Mouse (Mus musculus) megakaryocyte, embryonic 14.5 days (primary cell): ENCODE data around the gene Pop4. TPM values are rescaled to one million over a fixed set of nuclear protein-coding genes. Genes with fewer than 3 reads are reported as not detected.
A peak's percentile ranks its signal among the peaks of the same experiment; 100 is the strongest.
"Not testable (repeated sequence)": the region's sequence is repeated elsewhere in the genome, so short reads cannot be mapped to it uniquely, and the experiment has no call there.

Experiments used
- H3K27me3 ChIP-seq: replicated peaks from 2 replicates; pipeline ENCODE3; 2012; ENCODE audit warnings: inconsistent platforms
- H3K36me3 ChIP-seq: replicated peaks from 2 replicates; pipeline ENCODE3; 2012; ENCODE audit warnings: low read length, inconsistent platforms, mixed read lengths
- H3K4me1 ChIP-seq: 2 replicates; pipeline ENCODE4 v1.6.1; 2012; ENCODE audit warnings: inconsistent platforms
- H3K4me3 ChIP-seq: replicated peaks from 2 replicates; pipeline ENCODE3; 2012; ENCODE audit warnings: moderate library complexity, mild to moderate bottlenecking, inconsistent platforms
- H3K9me3 ChIP-seq: 2 replicates; pipeline ENCODE4 v1.6.1; 2012; ENCODE audit warnings: inconsistent platforms
- FLI1 ChIP-seq: IDR thresholded peaks from 2 replicates; pipeline ENCODE4 v1.6.1; 2012; ENCODE audit warnings: low read length, inconsistent platforms, mixed read lengths
- GATA1 ChIP-seq: IDR thresholded peaks from 3 replicates; pipeline ENCODE4 v1.6.1; 2012; ENCODE audit warnings: mixed read lengths, low read length, inconsistent platforms, borderline replicate concordance
- polyA plus RNA-seq: library from polyadenylated mRNA; stranded (reverse); fragments of >175 nt; gene quantifications from 2 replicates; pipeline ENCODE4 v1.2.3, GENCODE M21; 2012; ENCODE audit warnings: low replicate concordance; ENCODE audit not compliant: insufficient read depth

Pop4 gene
- 2.6 and 5.5 TPM in 2 replicates for polyA plus RNA-seq

- Histone ChIP-seq H3K36me3 (peaks cover 31% of the 10 kb centered on the region), H3K4me3 (peak within 1 kb of the TSS; percentile 95), H3K27me3 (no peaks in the 10 kb centered on the region), H3K9me3 (no peaks in the 10 kb centered on the region), H3K4me1 (peaks cover 34% of the 10 kb centered on the region)
- TF ChIP-seq GATA1 (no peak), FLI1 (no peak)
Observed at GRCm38 (mm10) chr7:38270703-38271510, at the start of gene Pop4. Gene Pop4 (minus strand): TSS chr7:38271423.

GRCm38 (mm10) chr7:38320641-38321040, 49.4 kb upstream of the Pop4 start:
- Histone ChIP-seq H3K4me3 (no peak overlapping the region), H3K4me1 (no peaks in the 10 kb centered on the region), H3K36me3 (no peaks in the 10 kb centered on the region), H3K27me3 (no peaks in the 10 kb centered on the region), H3K9me3 (no peaks in the 10 kb centered on the region)
- TF ChIP-seq GATA1 (no peak), FLI1 (no peak)

GRCm38 (mm10) chr7:38282192-38282591, 11.0 kb upstream of the Pop4 start:
- not testable (repeated sequence) for H3K27me3 ChIP-seq

GRCm38 (mm10) chr7:38272551-38272950, 1.3 kb upstream of the Pop4 start:
- H3K36me3 ChIP-seq, result peaks cover 15% of the 10 kb centered on the region
- TF ChIP-seq GATA1 (no peak), FLI1 (no peak)
- H3K27me3 ChIP-seq, result no peaks in the 10 kb centered on the region
- H3K4me1 ChIP-seq, result peaks cover 26% of the 10 kb centered on the region
- H3K9me3 ChIP-seq, result no peaks in the 10 kb centered on the region
- H3K4me3 ChIP-seq, result no peak overlapping the region

More at GRCm38 (mm10) chr7:38282192-38282591, 11.0 kb upstream of the Pop4 start:
- not testable (repeated sequence) for H3K9me3 ChIP-seq, H3K4me1 ChIP-seq, H3K36me3 ChIP-seq, H3K4me3 ChIP-seq

GRCm38 (mm10) chr7:38271859-38272258, 636 bp upstream of the Pop4 start:
- peaks cover 22% of the 10 kb centered on the region for H3K36me3 ChIP-seq
- no peaks in the 10 kb centered on the region for H3K27me3 ChIP-seq
- no peak for TF ChIP-seq FLI1
- TF ChIP-seq GATA1, result no peak
- H3K4me3 ChIP-seq, result peak overlapping the region; percentile 95
- no peaks in the 10 kb centered on the region for H3K9me3 ChIP-seq
- H3K4me1 ChIP-seq, result peaks cover 33% of the 10 kb centered on the region

- no peak for TF ChIP-seq FLI1
- TF ChIP-seq GATA1, result no peak
Observed at GRCm38 (mm10) chr7:38271511-38271811, 238 bp upstream of the Pop4 start.

GRCm38 (mm10) chr7:38267006-38267680, 4.1 kb downstream of the Pop4 start:
- no peaks in the 10 kb centered on the region for H3K27me3 ChIP-seq
- peaks cover 34% of the 10 kb centered on the region for H3K4me1 ChIP-seq
- no peak for TF ChIP-seq FLI1
- no peak for TF ChIP-seq GATA1
- peaks cover 69% of the 10 kb centered on the region for H3K36me3 ChIP-seq
- no peaks in the 10 kb centered on the region for H3K9me3 ChIP-seq
- no peak overlapping the region for H3K4me3 ChIP-seq

More at GRCm38 (mm10) chr7:38271511-38271811, 238 bp upstream of the Pop4 start:
- H3K9me3 ChIP-seq, result no peaks in the 10 kb centered on the region
- H3K4me3 ChIP-seq, result peak overlapping the region; percentile 95
- H3K4me1 ChIP-seq, result peaks cover 34% of the 10 kb centered on the region
- H3K27me3 ChIP-seq, result no peaks in the 10 kb centered on the region
- H3K36me3 ChIP-seq, result peaks cover 26% of the 10 kb centered on the region

GRCm38 (mm10) chr7:38262406-38262805, 8.8 kb downstream of the Pop4 start:
- Histone ChIP-seq H3K4me1 (peaks cover 11% of the 10 kb centered on the region), H3K36me3 (peaks cover 64% of the 10 kb centered on the region)

GRCm38 (mm10) chr7:38259631-38260030, 11.6 kb downstream of the Pop4 start:
- no peaks in the 10 kb centered on the region for H3K9me3 ChIP-seq
- peaks cover 37% of the 10 kb centered on the region for H3K36me3 ChIP-seq
- no peak overlapping the region for H3K4me3 ChIP-seq
- H3K4me1 ChIP-seq, result peaks cover 5% of the 10 kb centered on the region; the same call in 1 of the 2 replicates
- TF ChIP-seq FLI1 (no peak), GATA1 (no peak)
- H3K27me3 ChIP-seq, result no peaks in the 10 kb centered on the region

More at GRCm38 (mm10) chr7:38262406-38262805, 8.8 kb downstream of the Pop4 start:
- Histone ChIP-seq H3K27me3 (no peaks in the 10 kb centered on the region), H3K9me3 (no peaks in the 10 kb centered on the region), H3K4me3 (no peak overlapping the region)
- TF ChIP-seq FLI1, result no peak
- TF ChIP-seq GATA1, result no peak

- Histone ChIP-seq H3K27me3 (peaks cover 8% of the 10 kb centered on the region), H3K4me3 (no peak overlapping the region), H3K36me3 (no peaks in the 10 kb centered on the region), H3K4me1 (peaks cover 5% of the 10 kb centered on the region; the same call in 1 of the 2 replicates), H3K9me3 (no peaks in the 10 kb centered on the region)
- TF ChIP-seq GATA1 (no peak), FLI1 (no peak)
Observed at GRCm38 (mm10) chr7:38253441-38253840, 17.8 kb downstream of the Pop4 start.
